Mouse (Mus musculus): ENCODE results near the gene Psmb4.

- TF ChIP-seq GATA1 (IDR thresholded peaks at IDR 0.05; ENCODE audit: low read length) (no peak), TAL1 (IDR thresholded peaks at IDR 0.05; ENCODE audit: low read length) (no peak)
These were observed 51.4 kb downstream of the Psmb4 start for GRCm38 (mm10) chr3:94835396-94835795.

All from erythroblast, embryonic 14.5 days (primary cell).